Mouse (Mus musculus) embryonic facial prominence, embryonic 10.5 days (tissue): ENCODE data around the gene Apc2. TPM values are rescaled to one million over a fixed set of nuclear protein-coding genes. Genes with fewer than 3 reads are reported as not detected.

Source experiments
- DNase-seq: peaks from one replicate; pipeline ENCODE4 v3.0.0-alpha.2; 2017; ENCODE audit warnings: low spot score
- H3K27ac ChIP-seq: fragments of 300-500 bp; sonication (generic); replicated peaks from 2 replicates; pipeline ENCODE4 v1.5.1; 2016; ENCODE audit warnings: mild to moderate bottlenecking
- H3K27me3 ChIP-seq: fragments of 300-500 bp; sonication (generic); replicated peaks from 2 replicates; pipeline ENCODE4 v1.6.1; 2016; ENCODE audit warnings: low read depth, mild to moderate bottlenecking; ENCODE audit not compliant: poor library complexity, severe bottlenecking
- H3K36me3 ChIP-seq: fragments of 300-500 bp; sonication (generic); replicated peaks from 2 replicates; pipeline ENCODE4 v1.6.1; 2016; ENCODE audit warnings: mild to moderate bottlenecking, moderate library complexity
- H3K4me1 ChIP-seq: fragments of 300-500 bp; sonication (generic); 2 replicates; pipeline ENCODE4 v1.6.1; 2016
- H3K4me3 ChIP-seq: fragments of 300-500 bp; sonication (generic); 2 replicates; pipeline ENCODE4 v1.5.1; 2016; ENCODE audit warnings: mild to moderate bottlenecking, moderate library complexity
- H3K9me3 ChIP-seq: fragments of 300-500 bp; sonication (generic); 2 replicates; pipeline ENCODE4 v1.6.1; 2016; ENCODE audit warnings: mild to moderate bottlenecking
- WGBS: fragments of 180-500 bp; shearing (Covaris S2); methylation state at CpG from one replicate; pipeline ENCODE4 v1.1.7; 2016; 5-methylcytosine and 5-hydroxymethylcytosine counted together
- polyA plus RNA-seq: library from polyadenylated mRNA; unstranded; fragments of >200 nt; fragmentation: Nextera tagmentation; extraction: Ambion mirVana; gene quantifications from 2 replicates; pipeline ENCODE4 v1.2.1, GENCODE M21; 2016

Gene Apc2
- polyA plus RNA-seq, 1 experiment from 2014 or later = 12.6 TPM

DNA sequence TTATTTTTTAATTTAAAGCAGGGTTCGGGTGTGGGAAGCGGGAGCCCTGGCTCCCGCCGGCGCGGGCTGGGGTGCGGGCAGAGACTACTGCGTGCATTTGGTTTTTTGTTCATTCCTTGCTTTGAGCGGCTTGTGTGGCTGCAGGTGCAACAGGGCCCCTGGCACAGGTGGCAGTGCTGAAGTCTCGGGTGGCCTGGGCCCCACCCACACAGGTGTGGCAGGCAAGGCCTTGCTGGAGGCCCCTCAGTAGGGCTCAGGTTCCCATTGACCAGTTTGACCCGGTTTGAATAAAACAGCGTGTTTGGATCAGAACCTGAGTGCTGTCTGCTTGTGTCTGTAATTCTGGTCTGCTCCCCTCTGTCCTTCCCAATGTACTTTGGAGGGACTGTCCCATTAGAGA, 7.7 kb upstream of the Apc2 start:
- Histone ChIP-seq H3K36me3 (peaks cover 65% of the 10 kb centered on the region), H3K9me3 (no peaks in the 10 kb centered on the region), H3K4me1 (peaks cover 7% of the 10 kb centered on the region), H3K27me3 (no peaks in the 10 kb centered on the region), H3K4me3 (no peak overlapping the region), H3K27ac (no peak overlapping the region)
- WGBS = 94% methylated on average over 12 of the region's 12 CpGs
- DNase-seq = no peak

DNA sequence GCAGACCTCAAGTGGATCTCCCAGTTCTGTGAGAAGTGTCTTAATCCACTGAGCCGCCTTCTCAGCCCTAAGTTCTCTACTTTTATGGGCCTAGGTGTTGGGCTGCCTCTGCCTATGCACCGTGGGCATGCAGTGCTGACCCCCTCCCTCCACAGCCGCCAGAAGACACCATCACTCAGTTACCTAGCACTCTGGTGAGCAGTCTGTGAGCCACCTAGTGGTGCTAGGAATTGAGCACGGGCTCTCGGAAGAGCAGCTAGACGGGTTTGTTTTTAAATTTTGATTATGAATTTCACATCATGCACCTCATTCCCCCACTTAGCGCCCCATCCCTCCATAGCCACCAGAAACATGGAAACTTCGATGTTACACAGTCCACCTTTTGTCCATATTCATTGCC, 7.1 kb upstream of the Apc2 start:
- WGBS = 78% methylated on average over 8 of the region's 8 CpGs
- Histone ChIP-seq H3K4me3 (no peak overlapping the region), H3K36me3 (peaks cover 65% of the 10 kb centered on the region), H3K4me1 (peaks cover 12% of the 10 kb centered on the region), H3K27ac (no peak overlapping the region), H3K27me3 (no peaks in the 10 kb centered on the region), H3K9me3 (no peaks in the 10 kb centered on the region)
- no peak for DNase-seq

DNA sequence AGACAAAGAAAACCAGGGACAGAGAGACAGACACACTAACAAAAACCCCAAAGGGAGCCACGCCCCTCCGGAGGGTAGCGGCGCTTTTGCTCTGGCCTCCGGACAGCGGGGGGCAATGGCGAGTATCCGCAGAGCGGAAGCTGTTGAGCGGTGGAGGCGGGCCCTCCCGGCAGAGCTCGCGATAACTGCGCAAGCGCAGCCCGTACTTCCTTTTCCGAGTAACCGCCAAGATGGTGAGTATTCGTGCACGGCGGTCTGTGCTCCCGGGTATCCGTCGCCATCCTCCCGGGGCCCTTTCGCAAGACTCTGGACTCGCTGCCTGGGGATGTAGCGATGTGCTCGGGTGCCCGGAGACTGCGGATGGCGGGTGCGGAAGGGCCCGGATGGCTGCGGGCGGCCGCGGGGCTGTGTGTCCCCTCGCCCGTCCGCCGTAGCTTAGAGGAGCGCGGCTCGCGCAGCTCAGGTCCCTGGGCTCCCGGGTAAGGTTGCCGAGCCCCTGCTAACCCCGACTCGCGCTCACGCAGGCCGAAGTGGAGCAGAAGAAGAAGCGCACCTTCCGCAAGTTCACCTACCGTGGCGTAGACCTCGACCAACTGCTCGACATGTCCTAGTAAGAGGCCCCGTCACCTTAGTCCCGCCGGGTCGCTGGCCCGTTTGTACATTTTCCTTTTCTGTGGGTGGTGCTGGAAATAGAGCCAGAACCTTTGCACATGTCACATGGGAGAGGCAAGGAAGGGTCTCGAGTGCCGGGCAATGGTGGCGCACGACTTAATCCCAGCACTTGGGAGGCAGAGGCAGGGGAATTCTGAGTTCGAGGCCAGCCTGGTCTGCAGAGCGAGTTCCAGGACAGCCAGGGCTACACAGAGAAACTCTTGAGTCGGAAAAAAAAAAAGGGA, 3.3 kb upstream of the Apc2 start, which contains the start of gene Rps15:
Gene Rps15, plus strand, starts transcription at position 203 of the 896 bp plus-strand sequence.
- H3K9me3 ChIP-seq = no peaks in the 10 kb centered on the region
- DNase-seq = peak; percentile 98
- H3K36me3 ChIP-seq = peaks cover 42% of the 10 kb centered on the region
- under 1% methylated on average over 72 of the region's 72 CpGs for WGBS
- peaks cover 12% of the 10 kb centered on the region for H3K27me3 ChIP-seq
- H3K27ac ChIP-seq = peak within 1 kb of the TSS; percentile 99
- H3K4me1 ChIP-seq = peaks cover 49% of the 10 kb centered on the region
- H3K4me3 ChIP-seq = peak within 1 kb of the TSS; percentile 98

DNA sequence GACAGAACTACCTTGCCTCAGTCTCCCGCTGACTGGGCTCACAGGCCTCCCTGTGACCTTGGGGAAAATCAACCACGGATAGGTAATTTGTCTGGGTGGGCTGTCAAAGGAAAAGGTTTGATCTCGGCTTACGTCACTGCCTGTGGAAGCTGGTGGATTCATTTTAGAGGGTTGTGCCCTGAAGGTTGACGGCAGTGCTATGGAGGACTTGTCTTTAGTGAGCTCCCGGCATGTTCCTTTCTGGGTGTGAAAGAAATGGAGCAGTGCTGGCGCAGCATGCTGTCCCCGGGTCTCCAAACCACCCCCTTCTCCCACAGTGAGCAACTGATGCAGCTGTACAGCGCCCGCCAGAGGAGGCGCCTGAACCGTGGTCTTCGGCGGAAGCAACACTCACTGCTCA, 2.5 kb upstream of the Apc2 start:
- H3K27ac ChIP-seq = peak overlapping the region; percentile 99
- H3K9me3 ChIP-seq = no peaks in the 10 kb centered on the region
- peaks cover 21% of the 10 kb centered on the region for H3K27me3 ChIP-seq
- 27% methylated on average over 14 of the region's 14 CpGs for WGBS
- DNase-seq = no peak
- H3K4me3 ChIP-seq = peak overlapping the region; percentile 98
- H3K36me3 ChIP-seq = peaks cover 35% of the 10 kb centered on the region
- peaks cover 55% of the 10 kb centered on the region for H3K4me1 ChIP-seq

DNA sequence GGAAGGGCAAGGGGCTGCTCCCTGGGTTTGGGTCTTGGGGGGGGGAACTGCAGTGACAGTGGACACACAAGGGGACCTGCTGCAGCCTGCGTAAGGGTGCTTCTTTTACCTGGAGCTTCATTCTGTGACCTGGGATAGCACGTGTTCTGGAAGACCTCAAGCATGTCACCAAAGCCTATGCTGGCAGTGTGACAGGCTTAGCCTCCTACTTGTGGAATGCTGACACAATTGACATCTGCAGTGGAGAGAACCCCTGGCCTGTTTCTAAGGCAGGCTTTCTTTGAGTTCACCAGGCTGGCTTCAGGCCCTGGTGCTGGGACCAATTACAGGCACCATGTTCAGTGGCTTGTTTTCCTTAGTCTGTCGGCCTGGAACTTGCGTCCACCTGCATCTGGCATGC, 1.5 kb upstream of the Apc2 start:
- H3K9me3 ChIP-seq = no peaks in the 10 kb centered on the region
- WGBS = 76% methylated on average over 4 of the region's 4 CpGs
- peaks cover 25% of the 10 kb centered on the region for H3K36me3 ChIP-seq
- H3K4me1 ChIP-seq = peaks cover 65% of the 10 kb centered on the region
- H3K27me3 ChIP-seq = peaks cover 31% of the 10 kb centered on the region
- peak overlapping the region; percentile 98 for H3K4me3 ChIP-seq
- DNase-seq = no peak
- H3K27ac ChIP-seq = no peak overlapping the region

DNA sequence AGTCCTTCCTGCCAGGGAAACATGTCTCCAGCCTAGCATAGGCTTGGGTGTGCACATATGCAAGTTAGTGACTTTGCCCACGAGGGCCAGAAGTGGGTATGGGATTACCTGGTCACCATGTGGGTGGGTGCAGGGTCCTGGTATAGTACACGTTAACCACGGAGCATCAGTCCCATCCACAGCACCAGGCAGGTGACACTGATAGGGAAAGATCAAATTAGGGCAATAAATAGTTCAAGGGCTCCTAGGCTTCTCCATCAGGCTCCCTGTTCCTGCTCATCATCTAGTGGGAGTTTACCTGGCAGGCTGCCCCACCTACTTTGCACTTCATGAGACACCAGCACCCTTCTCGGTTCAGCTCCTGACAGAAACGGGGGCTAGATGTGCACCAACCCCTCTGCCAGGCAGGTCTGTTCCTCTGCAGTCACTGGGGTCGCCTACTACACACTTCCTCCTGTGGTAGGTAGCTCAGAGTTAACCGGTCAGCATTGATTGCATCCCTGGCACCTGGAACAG, 931 bp upstream of the Apc2 start:
- peak overlapping the region; percentile 98 for H3K4me3 ChIP-seq
- peaks cover 36% of the 10 kb centered on the region for H3K27me3 ChIP-seq

DNA sequence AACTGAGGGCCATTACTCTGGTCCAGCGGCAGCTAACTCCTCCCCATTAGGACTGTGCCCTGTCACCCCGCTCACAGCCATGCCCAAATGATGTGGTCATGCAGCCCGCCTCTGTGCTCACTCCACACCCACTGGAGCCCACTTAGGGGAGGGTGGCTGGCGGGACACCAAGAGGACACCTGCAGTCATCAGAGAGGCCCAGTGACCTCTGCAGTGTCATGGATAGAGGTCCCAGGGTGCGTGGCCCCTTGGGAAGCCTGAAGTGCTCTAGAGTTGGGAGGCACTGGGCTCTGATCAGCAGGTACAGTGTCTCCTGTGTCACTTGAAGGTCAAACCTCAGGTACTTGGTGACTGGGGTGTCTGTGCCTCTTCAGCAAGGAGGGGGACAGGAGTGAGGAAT, 1.0 kb downstream of the Apc2 start:
- peak overlapping the region; percentile 42 for H3K27ac ChIP-seq
- peaks cover 56% of the 10 kb centered on the region for H3K27me3 ChIP-seq
- peaks cover 89% of the 10 kb centered on the region for H3K4me1 ChIP-seq

More for the DNA sequence above, 931 bp upstream of the Apc2 start:
- Histone ChIP-seq H3K9me3 (no peaks in the 10 kb centered on the region), H3K27ac (no peak overlapping the region), H3K4me1 (peaks cover 70% of the 10 kb centered on the region), H3K36me3 (peaks cover 24% of the 10 kb centered on the region)
- DNase-seq = no peak
- whole genome bisulfite sequencing = 47% methylated on average over 7 of the region's 7 CpGs

DNA sequence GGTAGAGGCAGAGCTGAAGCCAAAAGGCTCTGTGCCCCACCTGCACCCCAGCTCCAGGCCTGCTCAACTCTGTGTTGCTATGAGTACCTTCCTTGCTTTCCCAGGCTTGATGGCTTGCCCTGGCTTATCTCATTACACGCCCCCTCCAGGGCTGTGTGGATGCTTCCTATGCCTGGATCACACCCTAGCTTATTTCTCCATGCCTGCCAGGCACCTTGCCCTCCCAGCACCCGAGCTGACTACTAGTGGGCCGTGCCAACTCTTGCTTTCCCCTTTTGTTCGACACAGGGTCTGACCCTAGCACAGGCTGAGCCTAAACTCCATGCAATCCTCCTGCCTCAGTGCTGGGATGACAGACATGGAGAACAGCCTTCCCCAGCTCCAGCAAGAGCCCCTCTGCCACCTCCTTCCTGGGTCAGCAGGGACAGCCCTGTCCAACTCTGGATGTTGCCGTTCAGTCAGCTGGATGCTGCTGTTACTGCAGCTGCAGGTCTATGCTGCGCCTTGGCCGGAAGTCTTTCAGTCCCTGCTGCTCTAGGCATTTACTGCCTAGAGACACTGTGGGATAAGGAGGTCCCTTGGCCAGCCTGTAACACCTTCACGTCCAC, 1.9 kb downstream of the Apc2 start:
- Histone ChIP-seq H3K4me3 (0 out of 2 replicates have a peak overlapping the region, but pooled peaks have one; percentile 8), H3K4me1 (peaks cover 92% of the 10 kb centered on the region), H3K27me3 (peaks cover 64% of the 10 kb centered on the region), H3K27ac (no peak overlapping the region), H3K9me3 (no peaks in the 10 kb centered on the region), H3K36me3 (peaks cover 24% of the 10 kb centered on the region)
- WGBS = 71% methylated on average over 8 of the region's 8 CpGs
- DNase-seq = no peak

More for the DNA sequence above, 1.0 kb downstream of the Apc2 start:
- WGBS = 79% methylated on average over 5 of the region's 5 CpGs
- no peak for DNase-seq
- Histone ChIP-seq H3K4me3 (peak overlapping the region; percentile 98), H3K9me3 (no peaks in the 10 kb centered on the region), H3K36me3 (peaks cover 24% of the 10 kb centered on the region)

DNA sequence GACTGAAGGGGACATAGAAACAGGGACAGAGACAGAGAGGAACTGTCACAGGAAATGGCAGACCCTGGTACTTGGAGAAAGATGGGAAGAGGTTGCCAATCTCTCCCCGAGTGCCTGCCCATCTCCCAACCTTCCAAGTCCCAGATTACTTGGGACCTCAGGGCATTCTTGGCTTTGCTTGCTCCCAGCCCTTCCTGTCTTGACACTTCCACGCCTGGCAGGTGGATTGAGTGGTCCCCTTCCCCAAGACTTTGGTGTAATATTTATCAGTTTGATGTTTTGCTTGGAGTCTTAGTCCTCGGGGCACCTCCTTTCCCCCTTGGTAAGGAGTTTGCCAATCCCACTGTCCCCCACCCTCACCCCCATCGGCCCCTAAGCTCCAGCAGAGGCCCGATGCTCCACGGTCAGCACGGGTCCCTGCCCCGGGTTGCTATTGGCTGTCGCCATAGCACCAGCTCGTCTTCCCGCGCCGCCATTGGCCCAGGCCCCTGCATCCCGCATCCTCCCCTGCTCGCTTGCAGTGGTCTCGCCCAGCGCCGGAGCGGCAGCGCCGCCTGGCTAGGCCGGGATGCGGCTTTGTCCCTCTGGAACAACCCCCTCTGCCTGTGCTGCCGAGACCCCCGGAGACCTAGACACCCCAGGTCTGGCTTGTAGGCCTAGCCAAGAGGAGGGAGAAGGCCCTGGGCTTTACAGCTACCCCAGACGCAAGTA, 2.9 kb downstream of the Apc2 start:
- peak overlapping the region; percentile 83 for H3K27ac ChIP-seq
- 4% methylated on average over 26 of the region's 26 CpGs for whole genome bisulfite sequencing
- peaks cover 88% of the 10 kb centered on the region for H3K4me1 ChIP-seq

DNA sequence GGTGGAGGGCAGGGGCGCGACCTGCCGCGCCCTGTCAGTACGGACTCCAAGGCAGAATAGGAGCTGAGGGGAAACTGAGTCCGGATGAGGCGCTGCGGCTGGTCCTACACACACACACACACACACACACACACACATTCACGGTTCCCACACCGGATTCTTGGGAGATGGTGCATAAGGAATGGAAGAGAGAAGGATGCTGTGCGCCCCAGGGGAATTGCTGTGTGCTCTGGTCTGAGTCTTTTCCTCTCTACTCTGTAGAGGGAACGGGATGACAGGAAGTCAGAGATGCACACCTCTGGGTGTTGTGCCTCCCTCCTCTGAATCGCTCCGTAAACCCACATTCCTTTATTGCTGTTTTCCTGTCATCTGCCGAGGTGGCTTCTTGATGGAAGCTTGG, 3.5 kb downstream of the Apc2 start:
- no peak for DNase-seq
- H3K4me1 ChIP-seq = peaks cover 82% of the 10 kb centered on the region
- H3K27ac ChIP-seq = peak overlapping the region; percentile 83
- peaks cover 76% of the 10 kb centered on the region for H3K27me3 ChIP-seq
- peak overlapping the region; percentile 56 for H3K4me3 ChIP-seq
- H3K9me3 ChIP-seq = no peaks in the 10 kb centered on the region
- peaks cover 9% of the 10 kb centered on the region for H3K36me3 ChIP-seq
- WGBS = 7% methylated on average over 15 of the region's 15 CpGs

More for the DNA sequence above, 2.9 kb downstream of the Apc2 start:
- DNase-seq = peak; percentile 92
- Histone ChIP-seq H3K36me3 (peaks cover 15% of the 10 kb centered on the region), H3K9me3 (no peaks in the 10 kb centered on the region), H3K27me3 (peaks cover 70% of the 10 kb centered on the region), H3K4me3 (peak overlapping the region; percentile 56)

DNA sequence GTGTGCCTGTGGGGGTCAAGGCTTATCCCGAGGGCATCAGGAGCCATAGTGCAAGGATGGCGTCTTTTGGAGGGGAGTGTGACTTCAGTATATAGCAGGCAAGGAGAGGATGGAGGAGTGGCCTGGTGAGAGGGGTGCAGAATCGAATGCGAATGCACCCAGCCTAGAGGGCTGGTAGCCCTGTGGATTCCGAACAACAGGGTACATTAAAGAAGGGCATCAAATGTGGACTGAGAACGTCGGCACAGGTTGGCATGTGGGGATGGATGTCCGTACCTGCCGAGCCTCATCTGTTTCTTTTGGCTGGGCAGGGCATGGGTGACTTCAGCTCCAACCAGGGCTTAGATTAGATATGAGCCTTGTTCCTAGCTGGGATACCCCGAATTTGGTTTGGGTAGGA, 4.0 kb downstream of the Apc2 start:
- 46% methylated on average over 10 of the region's 10 CpGs for WGBS
- peaks cover 82% of the 10 kb centered on the region for H3K4me1 ChIP-seq
- peak overlapping the region; percentile 56 for H3K4me3 ChIP-seq
- peaks cover 5% of the 10 kb centered on the region for H3K36me3 ChIP-seq
- no peak for DNase-seq
- H3K27me3 ChIP-seq = peaks cover 81% of the 10 kb centered on the region
- no peaks in the 10 kb centered on the region for H3K9me3 ChIP-seq
- H3K27ac ChIP-seq = peak overlapping the region; percentile 83; the same call in 1 of the 2 replicates

DNA sequence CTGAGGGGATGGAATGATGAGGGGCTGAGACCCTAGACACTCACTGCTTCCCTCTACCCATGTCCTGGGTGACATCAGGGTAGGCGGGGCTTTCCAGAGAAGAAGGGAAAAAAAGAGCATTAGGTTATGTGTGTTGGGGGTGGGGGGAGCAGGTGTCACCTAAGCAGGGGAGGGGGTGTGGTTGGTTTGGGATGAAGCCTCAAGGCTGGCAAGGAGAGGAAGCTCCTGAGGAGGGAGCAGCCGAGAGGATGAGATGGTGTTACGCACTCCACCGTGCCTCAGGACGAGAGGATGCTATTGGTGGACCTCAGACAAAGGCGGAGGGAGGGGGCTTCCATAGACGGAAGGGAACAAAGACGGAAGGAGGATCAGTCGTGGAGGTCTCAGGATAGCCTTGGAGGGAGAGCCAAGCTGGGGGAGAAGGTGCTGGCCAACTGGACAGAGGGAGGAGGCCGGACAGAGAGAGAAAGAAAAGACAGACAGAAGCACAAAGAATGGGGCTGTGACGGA, 5.0 kb downstream of the Apc2 start:
- DNase-seq = no peak
- peaks cover 75% of the 10 kb centered on the region for H3K4me1 ChIP-seq
- WGBS = 18% methylated on average over 11 of the region's 11 CpGs
- H3K27me3 ChIP-seq = peaks cover 90% of the 10 kb centered on the region
- H3K36me3 ChIP-seq = peaks cover 10% of the 10 kb centered on the region
- no peaks in the 10 kb centered on the region for H3K9me3 ChIP-seq
- H3K27ac ChIP-seq = peak overlapping the region; percentile 81
- peak overlapping the region; percentile 56 for H3K4me3 ChIP-seq
